Mouse (Mus musculus): ENCODE results near the gene Cdk5rap2. TPM values are rescaled to one million over a fixed set of nuclear protein-coding genes. Genes with fewer than 3 reads are reported as not detected.

Cdk5rap2 gene
- polyA plus RNA-seq, 1 experiment from 2014 or later = 14.8 TPM

DNA sequence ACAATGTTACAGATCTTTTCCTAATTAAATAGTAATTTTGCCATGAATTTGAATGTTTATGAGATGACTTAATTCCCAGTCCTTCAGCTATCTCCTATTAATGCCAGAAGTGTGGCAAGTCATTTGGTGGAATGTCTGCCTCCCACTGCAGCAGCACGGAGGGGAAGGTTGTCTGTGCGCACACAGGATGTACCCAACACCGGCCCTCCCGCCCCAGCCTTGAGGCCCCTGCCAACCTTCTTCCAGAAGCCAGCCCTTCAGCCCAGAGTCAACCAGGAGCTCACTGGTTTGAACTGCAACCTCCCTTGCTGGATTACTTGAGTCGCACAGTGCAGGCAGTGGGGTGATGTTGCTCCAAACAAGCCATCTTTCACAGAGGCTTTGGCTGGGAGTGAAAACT, 158.5 kb downstream of the Cdk5rap2 start:
- Histone ChIP-seq H3K9me3 (replicated peaks; ENCODE audit: control insufficient read depth, low read length) (no peaks in the 10 kb centered on the region), H3K27me3 (ENCODE audit: control insufficient read depth, insufficient read depth, low read length) (no peaks in the 10 kb centered on the region), H3K4me3 (ENCODE audit: low read depth, low read length) (no peak overlapping the region), H3K36me3 (ENCODE audit: control insufficient read depth, insufficient read depth, low read length) (peaks cover 6% of the 10 kb centered on the region), H3K4me1 (ENCODE audit: control insufficient read depth, insufficient read depth, low read length) (no peaks in the 10 kb centered on the region), H3K4me2 (no peak overlapping the region), H3K9ac (ENCODE audit: low read depth, low read length) (no peak overlapping the region), H3K27ac (ENCODE audit: low read depth, low read length) (no peak overlapping the region)
- WGBS (ENCODE audit: insufficient replicate concordance) = 79% methylated on average over 5 of the region's 5 CpGs
- ATAC-seq (replicated peaks; ENCODE audit: insufficient number of reproducible peaks, low FRiP score, low TSS enrichment) = no peak

DNA sequence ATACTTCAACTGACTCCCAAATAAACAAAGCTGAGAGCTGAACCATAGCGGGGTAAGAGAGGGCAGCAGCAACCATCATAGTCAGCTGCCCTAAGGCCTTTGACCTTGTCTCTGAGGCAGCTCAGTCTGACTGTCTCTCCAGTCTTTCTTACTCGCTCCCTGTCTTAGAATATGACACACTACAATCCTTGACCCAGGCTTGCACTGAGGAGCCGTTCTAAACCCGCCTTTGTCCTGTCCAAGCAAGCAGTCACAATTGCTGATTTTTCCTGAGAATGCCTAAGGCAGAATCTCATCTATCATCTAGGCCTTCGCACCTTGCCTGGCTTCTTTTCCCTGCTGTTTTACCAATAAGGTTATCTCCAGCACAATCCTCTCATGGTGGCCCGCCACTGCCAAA, 164.5 kb downstream of the Cdk5rap2 start:
- H3K9ac ChIP-seq (ENCODE audit: low read depth, low read length) = no peak overlapping the region
- no peak overlapping the region for H3K4me3 ChIP-seq (ENCODE audit: low read depth, low read length)
- peaks cover 3% of the 10 kb centered on the region for H3K36me3 ChIP-seq (ENCODE audit: control insufficient read depth, insufficient read depth, low read length)
- H3K9me3 ChIP-seq (replicated peaks; ENCODE audit: control insufficient read depth, low read length) = no peaks in the 10 kb centered on the region
- H3K27ac ChIP-seq (ENCODE audit: low read depth, low read length) = no peak overlapping the region
- no peak for ATAC-seq (replicated peaks; ENCODE audit: insufficient number of reproducible peaks, low FRiP score, low TSS enrichment)
- WGBS (ENCODE audit: insufficient replicate concordance) = 73% methylated on average over 6 of the region's 6 CpGs
- H3K4me2 ChIP-seq = no peak overlapping the region
- H3K27me3 ChIP-seq (ENCODE audit: control insufficient read depth, insufficient read depth, low read length) = no peaks in the 10 kb centered on the region
- H3K4me1 ChIP-seq (ENCODE audit: control insufficient read depth, insufficient read depth, low read length) = peaks cover 5% of the 10 kb centered on the region; the same call in 1 of the 2 replicates

DNA sequence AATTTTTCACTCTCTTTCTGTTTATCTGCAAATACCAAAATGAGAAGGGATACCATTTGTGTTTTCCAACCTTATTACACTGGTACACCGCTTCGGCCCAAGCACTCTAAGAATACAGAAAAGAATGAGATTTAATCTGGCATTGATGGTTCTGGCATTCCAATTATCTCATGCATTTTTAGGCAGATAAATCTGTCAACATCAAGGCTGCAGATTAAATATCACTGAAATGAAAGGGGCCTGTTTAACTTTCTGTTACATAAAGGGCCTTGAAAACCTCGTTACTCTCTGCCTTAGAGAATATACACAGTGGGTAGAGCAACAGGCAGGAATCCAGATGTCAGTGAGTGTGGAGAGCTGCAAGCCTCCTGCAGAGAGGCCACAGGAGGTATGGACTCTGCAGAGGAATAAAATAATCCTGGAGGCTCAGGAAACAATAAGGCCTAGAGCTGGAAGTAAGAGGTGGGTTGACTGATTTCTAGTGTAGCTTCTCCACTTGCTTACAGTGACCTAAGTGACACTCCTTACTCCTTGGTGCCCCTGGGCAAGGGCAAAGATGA, 166.6 kb downstream of the Cdk5rap2 start:
- H3K9me3 ChIP-seq (replicated peaks; ENCODE audit: control insufficient read depth, low read length) = no peaks in the 10 kb centered on the region
- H3K27me3 ChIP-seq (ENCODE audit: control insufficient read depth, insufficient read depth, low read length) = no peaks in the 10 kb centered on the region
- H3K27ac ChIP-seq (ENCODE audit: low read depth, low read length) = no peak overlapping the region
- ATAC-seq (replicated peaks; ENCODE audit: insufficient number of reproducible peaks, low FRiP score, low TSS enrichment) = no peak
- H3K4me1 ChIP-seq (ENCODE audit: control insufficient read depth, insufficient read depth, low read length) = peaks cover 5% of the 10 kb centered on the region; the same call in 1 of the 2 replicates
- 55% methylated on average over 3 of the region's 3 CpGs for WGBS (ENCODE audit: insufficient replicate concordance)
- no peak overlapping the region for H3K4me3 ChIP-seq (ENCODE audit: low read depth, low read length)
- H3K4me2 ChIP-seq = no peak overlapping the region
- no peak overlapping the region for H3K9ac ChIP-seq (ENCODE audit: low read depth, low read length)
- no peaks in the 10 kb centered on the region for H3K36me3 ChIP-seq (ENCODE audit: control insufficient read depth, insufficient read depth, low read length)

DNA sequence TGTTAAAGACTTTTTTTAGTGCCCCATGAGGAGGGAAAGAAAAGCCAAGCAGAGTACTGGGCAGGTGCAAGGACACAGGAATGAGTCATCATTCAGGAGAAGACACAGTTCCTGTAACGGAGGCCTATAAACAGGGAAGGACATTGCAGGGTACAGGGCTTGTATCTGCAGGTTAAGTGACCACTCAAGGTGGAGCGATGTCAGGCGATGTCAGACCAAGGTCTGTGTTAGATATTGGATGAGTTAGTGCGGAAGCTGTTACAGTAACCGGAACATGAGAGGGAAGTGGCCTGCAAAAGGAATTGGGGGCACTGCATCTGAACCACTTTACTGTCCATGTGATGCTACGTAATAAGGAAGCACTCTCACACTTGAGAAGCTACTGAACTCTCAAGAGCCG, 170.5 kb downstream of the Cdk5rap2 start:
- Histone ChIP-seq H3K4me3 (ENCODE audit: low read depth, low read length) (no peak overlapping the region), H3K36me3 (ENCODE audit: control insufficient read depth, insufficient read depth, low read length) (peaks cover 5% of the 10 kb centered on the region; the same call in 1 of the 2 replicates), H3K9me3 (replicated peaks; ENCODE audit: control insufficient read depth, low read length) (no peaks in the 10 kb centered on the region), H3K4me1 (ENCODE audit: control insufficient read depth, insufficient read depth, low read length) (peaks cover 5% of the 10 kb centered on the region; the same call in 1 of the 2 replicates), H3K27ac (ENCODE audit: low read depth, low read length) (no peak overlapping the region), H3K27me3 (ENCODE audit: control insufficient read depth, insufficient read depth, low read length) (no peaks in the 10 kb centered on the region), H3K4me2 (no peak overlapping the region), H3K9ac (ENCODE audit: low read depth, low read length) (no peak overlapping the region)
- ATAC-seq (replicated peaks; ENCODE audit: insufficient number of reproducible peaks, low FRiP score, low TSS enrichment) = no peak
- WGBS (ENCODE audit: insufficient replicate concordance) = 83% methylated on average over 7 of the region's 7 CpGs

DNA sequence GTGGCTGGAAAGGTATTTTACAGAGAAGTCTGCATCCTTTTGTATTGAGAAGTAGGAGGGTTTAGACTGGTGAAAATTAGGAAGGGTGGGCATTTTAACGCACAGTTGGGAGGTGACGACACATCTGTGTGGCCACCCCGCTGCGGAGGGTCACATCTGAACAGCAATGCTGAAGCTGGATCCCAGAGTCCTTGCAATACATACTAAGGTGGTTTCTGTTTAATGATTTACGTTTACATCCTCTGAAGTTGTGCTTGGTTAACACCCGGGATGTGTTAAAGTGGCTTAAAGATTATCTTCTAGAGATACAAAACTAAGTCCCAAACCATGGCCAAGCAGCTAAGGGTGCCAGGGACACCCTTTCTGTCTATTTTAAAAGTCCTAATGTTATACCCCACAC, 171.4 kb downstream of the Cdk5rap2 start:
- H3K4me3 ChIP-seq (ENCODE audit: low read depth, low read length) = no peak overlapping the region
- H3K4me2 ChIP-seq = no peak overlapping the region
- peaks cover 5% of the 10 kb centered on the region; the same call in 1 of the 2 replicates for H3K4me1 ChIP-seq (ENCODE audit: control insufficient read depth, insufficient read depth, low read length)
- no peaks in the 10 kb centered on the region for H3K27me3 ChIP-seq (ENCODE audit: control insufficient read depth, insufficient read depth, low read length)
- H3K36me3 ChIP-seq (ENCODE audit: control insufficient read depth, insufficient read depth, low read length) = peaks cover 5% of the 10 kb centered on the region; the same call in 1 of the 2 replicates
- H3K27ac ChIP-seq (ENCODE audit: low read depth, low read length) = no peak overlapping the region
- no peak for ATAC-seq (replicated peaks; ENCODE audit: insufficient number of reproducible peaks, low FRiP score, low TSS enrichment)
- WGBS (ENCODE audit: insufficient replicate concordance) = 90% methylated on average over 6 of the region's 6 CpGs
- H3K9ac ChIP-seq (ENCODE audit: low read depth, low read length) = no peak overlapping the region
- no peaks in the 10 kb centered on the region for H3K9me3 ChIP-seq (replicated peaks; ENCODE audit: control insufficient read depth, low read length)

DNA sequence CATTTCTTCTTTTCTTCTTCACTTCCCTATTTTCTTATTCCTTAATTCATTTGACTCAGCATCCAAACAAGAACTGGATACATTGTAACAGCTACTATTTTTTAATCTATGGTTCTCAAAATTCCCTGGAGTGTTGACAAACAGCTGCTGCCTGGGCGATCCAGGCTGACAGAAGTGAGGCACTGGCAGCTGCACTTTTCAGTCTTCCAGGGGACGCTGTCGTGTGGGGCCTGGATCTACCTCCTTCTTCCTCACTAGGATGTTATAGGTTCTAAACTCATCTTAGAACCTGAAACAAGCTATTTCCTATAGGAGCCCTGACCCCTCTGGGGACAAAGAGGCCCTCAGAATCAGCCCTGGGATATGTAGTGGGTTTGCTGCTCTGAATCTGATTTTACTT, 177.9 kb downstream of the Cdk5rap2 start:
- Histone ChIP-seq H3K9ac (ENCODE audit: low read depth, low read length) (no peak overlapping the region), H3K4me1 (ENCODE audit: control insufficient read depth, insufficient read depth, low read length) (no peaks in the 10 kb centered on the region), H3K27me3 (ENCODE audit: control insufficient read depth, insufficient read depth, low read length) (no peaks in the 10 kb centered on the region), H3K4me3 (ENCODE audit: low read depth, low read length) (no peak overlapping the region), H3K4me2 (no peak overlapping the region), H3K9me3 (replicated peaks; ENCODE audit: control insufficient read depth, low read length) (no peaks in the 10 kb centered on the region), H3K27ac (ENCODE audit: low read depth, low read length) (no peak overlapping the region), H3K36me3 (ENCODE audit: control insufficient read depth, insufficient read depth, low read length) (no peaks in the 10 kb centered on the region)
- ATAC-seq (replicated peaks; ENCODE audit: insufficient number of reproducible peaks, low FRiP score, low TSS enrichment) = no peak
- WGBS (ENCODE audit: insufficient replicate concordance) = 88% methylated on average over 3 of the region's 3 CpGs

DNA sequence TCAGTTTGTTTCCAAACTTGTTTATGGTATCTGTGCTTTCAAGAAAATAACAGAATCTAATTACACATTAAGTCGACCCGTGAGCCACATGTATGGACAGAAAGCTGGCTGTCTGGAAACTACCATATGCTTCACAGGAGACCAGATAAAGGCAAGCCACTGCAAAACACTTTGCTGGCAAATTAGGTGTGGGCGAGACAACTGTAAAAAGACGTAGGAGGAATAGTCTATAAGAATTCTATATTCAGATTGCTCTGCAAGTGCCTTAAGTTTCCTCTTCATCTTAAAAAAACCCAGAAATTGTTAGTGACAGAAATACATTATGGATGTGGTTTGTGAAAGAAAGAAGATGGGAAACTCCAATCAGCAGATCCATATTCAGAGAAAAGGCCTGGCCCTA, 180.4 kb downstream of the Cdk5rap2 start:
- H3K27me3 ChIP-seq (ENCODE audit: control insufficient read depth, insufficient read depth, low read length) = no peaks in the 10 kb centered on the region
- H3K36me3 ChIP-seq (ENCODE audit: control insufficient read depth, insufficient read depth, low read length) = no peaks in the 10 kb centered on the region
- no peak overlapping the region for H3K9ac ChIP-seq (ENCODE audit: low read depth, low read length)
- ATAC-seq (replicated peaks; ENCODE audit: insufficient number of reproducible peaks, low FRiP score, low TSS enrichment) = no peak
- WGBS (ENCODE audit: insufficient replicate concordance) = 88% methylated on average over 4 of the region's 4 CpGs
- H3K9me3 ChIP-seq (replicated peaks; ENCODE audit: control insufficient read depth, low read length) = no peaks in the 10 kb centered on the region
- H3K4me3 ChIP-seq (ENCODE audit: low read depth, low read length) = no peak overlapping the region
- no peaks in the 10 kb centered on the region for H3K4me1 ChIP-seq (ENCODE audit: control insufficient read depth, insufficient read depth, low read length)
- no peak overlapping the region for H3K4me2 ChIP-seq
- H3K27ac ChIP-seq (ENCODE audit: low read depth, low read length) = no peak overlapping the region

DNA sequence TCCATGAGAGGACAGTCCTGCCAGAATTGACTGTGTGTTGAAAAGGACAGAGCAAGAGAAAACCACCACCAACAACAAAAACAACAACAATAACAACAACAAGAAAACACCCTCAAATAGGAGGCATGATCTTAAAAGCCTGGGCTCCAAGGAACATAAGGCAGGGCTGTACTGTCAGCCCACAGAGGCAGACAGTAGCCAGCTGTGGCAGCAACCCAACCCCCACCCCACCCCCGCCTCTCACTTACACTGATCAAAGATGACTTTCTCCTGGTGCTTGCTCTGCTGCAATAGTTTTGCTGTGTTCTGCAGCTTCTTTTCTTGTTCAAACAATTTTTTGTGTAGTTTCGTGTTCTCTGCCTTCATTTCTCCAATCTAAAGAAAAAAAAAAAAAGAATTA, 181.9 kb downstream of the Cdk5rap2 start:
- Histone ChIP-seq H3K9ac (ENCODE audit: low read depth, low read length) (no peak overlapping the region), H3K27me3 (ENCODE audit: control insufficient read depth, insufficient read depth, low read length) (no peaks in the 10 kb centered on the region), H3K27ac (ENCODE audit: low read depth, low read length) (no peak overlapping the region), H3K36me3 (ENCODE audit: control insufficient read depth, insufficient read depth, low read length) (0 out of 2 replicates have a peak, but pooled peaks cover 3% of the 10 kb centered on the region), H3K4me1 (ENCODE audit: control insufficient read depth, insufficient read depth, low read length) (no peaks in the 10 kb centered on the region), H3K9me3 (replicated peaks; ENCODE audit: control insufficient read depth, low read length) (no peaks in the 10 kb centered on the region), H3K4me3 (ENCODE audit: low read depth, low read length) (no peak overlapping the region), H3K4me2 (no peak overlapping the region)
- ATAC-seq (replicated peaks; ENCODE audit: insufficient number of reproducible peaks, low FRiP score, low TSS enrichment) = no peak
- WGBS (ENCODE audit: insufficient replicate concordance) = 71% methylated on average over 2 of the region's 2 CpGs

DNA sequence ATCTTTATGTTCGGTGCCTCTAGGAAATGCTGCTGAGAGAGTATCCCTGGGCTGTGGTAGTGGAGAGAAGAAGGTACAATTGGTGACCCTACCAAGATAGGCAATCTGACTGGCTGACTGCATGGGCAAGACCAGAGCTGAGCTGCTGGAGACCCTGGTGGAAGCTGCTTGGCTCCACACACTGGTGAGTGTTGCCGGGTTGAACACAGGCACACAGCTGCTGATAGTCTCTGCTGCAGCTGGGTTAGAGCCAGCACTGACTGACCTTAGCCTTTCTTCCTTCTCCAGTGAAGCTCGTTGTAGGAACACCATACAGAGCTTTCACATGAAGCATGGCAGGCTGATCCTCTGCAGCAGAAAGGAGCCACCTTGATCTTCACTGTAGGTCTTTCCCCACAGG, 182.6 kb downstream of the Cdk5rap2 start:
- 82% methylated on average over 3 of the region's 3 CpGs for WGBS (ENCODE audit: insufficient replicate concordance)
- Histone ChIP-seq H3K4me3 (ENCODE audit: low read depth, low read length) (no peak overlapping the region), H3K27ac (ENCODE audit: low read depth, low read length) (no peak overlapping the region), H3K4me2 (no peak overlapping the region), H3K4me1 (ENCODE audit: control insufficient read depth, insufficient read depth, low read length) (no peaks in the 10 kb centered on the region), H3K9me3 (replicated peaks; ENCODE audit: control insufficient read depth, low read length) (no peaks in the 10 kb centered on the region), H3K9ac (ENCODE audit: low read depth, low read length) (no peak overlapping the region), H3K27me3 (ENCODE audit: control insufficient read depth, insufficient read depth, low read length) (no peaks in the 10 kb centered on the region), H3K36me3 (ENCODE audit: control insufficient read depth, insufficient read depth, low read length) (0 out of 2 replicates have a peak, but pooled peaks cover 3% of the 10 kb centered on the region)
- no peak for ATAC-seq (replicated peaks; ENCODE audit: insufficient number of reproducible peaks, low FRiP score, low TSS enrichment)
